Mouse (Mus musculus) cerebral cortex, adult 2 months (tissue): ENCODE data around the gene 1190002N15Rik.

ENCODE experiments used
- WGBS: fragments of 180-500 bp; shearing (Covaris S2); methylation state at CpG from one replicate; pipeline ENCODE4 v1.1.7; 2018; 5-methylcytosine and 5-hydroxymethylcytosine counted together

The 1190002N15Rik gene

DNA sequence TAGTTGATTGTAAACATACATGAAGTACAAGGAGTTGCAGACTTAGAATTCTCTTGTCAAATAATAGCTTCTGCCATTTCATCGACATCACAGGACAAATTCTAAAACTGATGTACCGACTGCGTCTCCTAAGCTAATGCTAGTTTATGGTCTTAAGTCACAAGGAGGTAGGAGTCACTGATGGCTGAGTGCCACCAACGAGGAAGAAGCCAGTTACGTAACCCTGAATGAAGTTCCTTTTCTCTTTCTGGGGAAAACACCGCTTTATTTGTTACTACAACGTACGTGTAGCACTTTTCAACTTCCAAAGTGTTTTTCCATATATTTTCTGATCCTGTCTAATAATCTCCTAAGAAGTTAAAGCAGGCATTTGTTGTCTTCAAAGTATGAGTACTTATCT lies 25.6 kb downstream of the 1190002N15Rik start:
- 72% methylated on average over 8 of the region's 8 CpGs for WGBS

DNA sequence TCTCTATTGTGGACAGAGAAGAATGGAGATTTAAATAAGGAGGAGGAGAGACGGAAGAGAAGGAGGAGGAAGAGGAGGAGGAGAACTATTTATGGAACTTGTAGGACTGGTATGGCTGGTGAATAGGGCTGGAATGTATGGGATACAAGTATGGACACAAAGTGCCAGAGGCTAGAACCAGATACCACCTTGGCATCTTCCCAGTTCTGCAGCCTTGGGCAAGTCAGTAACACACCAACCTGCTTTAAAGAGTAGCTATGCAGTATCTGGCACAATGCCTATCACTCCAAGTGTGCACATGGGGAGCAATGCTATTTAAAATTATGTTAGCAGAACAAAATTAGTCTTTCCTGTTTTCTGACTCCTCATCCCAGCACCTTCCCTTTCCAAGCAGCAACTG lies 30.9 kb downstream of the 1190002N15Rik start:
- WGBS, result 55% methylated on average over 1 of the region's 1 CpGs

DNA sequence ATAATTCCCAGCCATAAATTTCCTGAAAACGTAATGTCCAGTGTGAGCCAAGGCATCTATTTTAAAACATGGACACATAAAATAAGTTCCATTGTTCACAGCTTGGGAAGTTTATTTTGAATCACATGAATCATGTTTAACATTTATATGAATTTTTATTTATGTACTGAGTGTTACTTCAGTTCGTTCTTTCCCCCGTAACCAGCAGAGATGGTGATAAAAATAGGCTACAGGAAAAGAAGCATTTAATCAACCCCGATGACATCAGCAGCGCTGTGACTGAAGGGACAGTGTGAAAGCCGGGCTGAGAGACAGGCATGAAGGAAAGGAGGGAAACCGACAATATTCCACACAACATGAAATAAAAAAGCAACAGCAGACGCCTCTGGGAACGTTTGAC lies 46.4 kb downstream of the 1190002N15Rik start:
- WGBS, result 40% methylated on average over 9 of the region's 9 CpGs

DNA sequence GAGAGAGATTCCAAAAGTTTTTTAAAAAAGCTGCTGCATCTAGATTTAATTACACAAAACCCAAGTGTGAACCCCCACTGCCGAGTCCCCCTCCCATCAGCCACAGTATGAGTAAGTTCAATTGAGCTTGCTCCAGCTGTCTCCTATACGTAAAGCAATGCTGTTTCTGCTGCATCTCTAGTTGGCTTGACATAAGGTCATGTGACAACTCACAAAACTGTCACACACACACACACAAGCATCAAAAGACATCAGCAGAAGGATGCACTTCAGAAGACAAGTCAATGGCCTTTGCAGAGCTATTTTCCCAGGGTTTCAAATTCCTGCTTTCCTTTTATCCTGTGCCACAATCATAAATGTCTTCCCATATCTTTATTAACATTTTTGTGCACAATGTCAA lies 49.9 kb downstream of the 1190002N15Rik start:
- WGBS, result 76% methylated on average over 2 of the region's 2 CpGs

DNA sequence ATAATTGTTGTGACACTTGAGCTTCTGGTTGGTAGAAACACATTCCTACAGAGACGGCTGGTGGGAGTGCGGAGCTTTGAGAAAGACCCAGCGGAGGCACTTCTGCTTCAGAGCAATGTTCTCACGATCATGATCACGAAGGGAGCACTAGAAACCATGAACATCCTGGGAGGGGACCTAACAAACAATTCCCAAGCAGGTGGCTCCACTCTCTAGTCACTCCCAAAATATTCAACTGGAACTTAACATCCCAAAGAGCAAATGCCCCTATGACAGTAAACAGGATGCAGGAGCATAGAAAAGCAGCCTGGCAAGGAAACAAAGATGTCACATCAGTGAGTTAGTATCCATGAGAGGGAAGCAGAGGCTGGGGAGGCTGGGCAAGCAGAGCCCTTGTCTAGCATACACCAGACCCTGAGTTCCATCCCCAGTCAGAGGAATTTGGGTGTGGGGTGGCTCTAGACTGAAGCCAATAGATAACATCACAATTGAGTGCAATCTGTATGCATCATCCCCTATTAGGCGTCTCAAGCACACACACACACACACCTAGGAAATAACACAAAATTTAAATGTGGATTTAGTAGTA lies 54.5 kb downstream of the 1190002N15Rik start:
- WGBS, result 44% methylated on average over 6 of the region's 6 CpGs

DNA sequence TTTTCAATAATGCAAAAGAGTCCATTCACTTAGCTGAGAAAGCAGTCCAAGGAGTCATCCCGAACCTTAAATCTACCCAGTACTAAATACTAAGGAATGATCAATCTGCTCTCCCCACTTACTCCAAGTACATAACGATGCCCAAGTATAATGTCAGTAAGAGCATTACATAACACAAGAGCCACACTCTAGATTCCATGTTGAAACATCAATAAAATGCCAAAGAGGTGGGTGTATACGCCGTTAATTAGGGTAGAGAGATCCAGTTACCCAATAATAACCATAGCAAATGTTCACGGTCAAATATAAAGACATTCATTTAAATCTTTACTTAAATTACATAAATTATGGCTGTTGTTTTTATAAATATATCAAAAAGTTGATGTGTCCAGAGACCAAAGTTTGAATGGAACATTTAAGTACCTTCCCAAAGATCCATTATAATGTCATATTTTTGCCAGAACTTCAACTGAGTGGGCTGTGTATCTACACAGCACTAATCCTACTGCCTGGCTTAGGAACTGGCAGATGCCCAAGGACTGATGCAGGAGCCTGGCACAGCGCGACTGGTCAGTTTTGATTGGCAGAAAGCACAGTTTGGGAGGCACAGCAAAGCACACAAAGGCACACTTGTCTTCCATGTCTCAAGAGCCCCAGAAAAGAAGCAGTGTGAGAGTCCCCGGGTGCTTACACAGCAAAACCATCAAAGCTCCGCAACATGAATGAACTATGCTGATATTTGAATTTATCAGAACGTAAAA lies 55.5 kb downstream of the 1190002N15Rik start:
- WGBS, result 43% methylated on average over 10 of the region's 10 CpGs

DNA sequence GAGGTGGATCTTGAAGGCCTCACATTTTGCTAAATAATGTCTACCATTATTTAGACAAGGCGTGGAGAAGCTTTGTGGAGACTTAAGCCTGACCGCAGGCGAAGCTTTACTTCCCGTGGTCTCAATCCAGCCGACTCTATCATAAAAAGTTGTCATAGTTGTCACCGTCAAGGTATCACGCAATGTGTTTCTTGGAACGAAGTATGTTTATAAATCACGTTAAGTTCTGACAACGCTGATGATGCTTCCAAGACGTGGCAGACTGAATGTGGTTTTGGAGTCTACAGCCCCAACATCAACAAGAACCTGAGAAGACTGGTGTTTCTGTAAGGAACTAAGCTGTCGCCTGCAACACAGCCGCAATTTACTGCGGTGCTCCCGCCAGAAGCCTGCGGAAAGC lies 56.8 kb downstream of the 1190002N15Rik start:
- 93% methylated on average over 16 of the region's 16 CpGs for WGBS

DNA sequence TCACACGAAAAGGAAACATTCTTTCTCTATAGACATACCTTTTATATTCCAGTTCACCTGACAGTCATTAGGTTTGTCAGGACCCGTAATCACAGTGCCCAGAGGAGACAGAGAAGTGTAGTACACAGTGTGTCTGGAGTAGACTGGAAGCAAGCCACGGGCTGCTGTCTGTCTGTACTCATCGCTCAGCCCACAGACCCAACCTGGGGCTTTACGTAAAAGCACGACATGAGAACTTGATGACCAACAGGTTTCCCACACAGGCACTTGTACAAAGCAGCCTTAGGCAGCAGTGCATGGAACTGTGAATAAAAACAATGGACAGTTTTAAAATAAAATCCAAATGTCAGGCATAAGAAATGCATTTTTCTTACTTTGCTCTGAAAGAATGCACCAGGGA lies 58.5 kb downstream of the 1190002N15Rik start:
- 94% methylated on average over 6 of the region's 6 CpGs for WGBS

DNA sequence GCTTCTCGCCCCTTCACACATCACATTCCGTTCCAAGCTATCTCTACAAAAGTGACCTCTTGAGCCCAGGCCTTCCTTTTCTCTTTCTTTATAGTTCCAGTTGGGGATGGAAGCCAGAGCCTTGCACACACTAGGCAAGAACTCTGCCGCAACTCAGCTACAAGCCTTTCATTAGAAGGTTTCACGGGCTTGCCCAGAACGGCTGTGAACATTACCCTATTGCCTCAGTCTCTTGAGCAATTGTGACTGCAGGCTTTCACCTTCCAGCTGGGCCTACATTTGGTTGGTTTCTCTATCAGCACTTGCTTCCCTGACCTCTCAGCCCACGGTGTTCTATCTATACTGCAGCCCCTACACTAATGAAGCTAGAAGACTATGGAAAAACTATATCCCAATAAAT lies 58.9 kb downstream of the 1190002N15Rik start:
- WGBS, result 91% methylated on average over 6 of the region's 6 CpGs

DNA sequence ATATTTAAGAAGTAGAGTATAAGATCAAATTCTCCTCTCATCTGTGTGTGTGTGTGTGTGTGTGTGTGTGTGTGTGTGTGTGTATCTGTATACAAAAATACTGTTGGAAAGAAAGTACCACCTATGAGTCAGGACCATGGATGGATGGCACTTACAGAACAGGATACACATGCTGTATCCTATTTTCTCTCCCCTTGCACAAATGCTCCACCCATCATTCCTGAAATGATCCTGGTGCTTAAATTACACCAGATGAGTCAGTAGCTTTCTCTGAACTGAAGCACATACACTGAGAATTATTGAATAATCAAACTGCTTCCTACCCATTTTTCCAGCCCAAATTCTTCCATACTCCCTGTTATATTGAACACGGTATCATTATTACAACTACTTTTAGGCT lies 61.9 kb downstream of the 1190002N15Rik start:
- 67% methylated on average over 1 of the region's 1 CpGs for WGBS

DNA sequence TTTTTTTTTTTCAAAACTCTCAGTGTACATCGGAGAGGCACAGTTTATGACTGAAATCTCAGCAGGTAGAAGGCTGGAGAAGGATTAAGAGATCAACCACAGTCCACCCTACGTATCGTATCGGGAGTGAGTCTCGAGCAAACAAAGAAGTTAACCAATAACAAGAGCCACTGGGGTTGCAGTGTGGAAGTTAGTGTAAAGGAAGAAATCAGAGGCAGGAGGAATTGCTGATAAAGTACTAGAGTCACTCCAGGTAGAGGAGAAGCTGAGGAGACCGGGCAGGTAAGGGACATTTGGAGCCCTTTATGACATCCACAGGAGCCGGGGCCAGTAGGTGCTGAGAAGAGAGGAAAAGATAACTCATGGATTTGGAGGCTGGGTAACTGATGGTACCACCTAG lies 64.0 kb downstream of the 1190002N15Rik start:
- 91% methylated on average over 7 of the region's 7 CpGs for WGBS

DNA sequence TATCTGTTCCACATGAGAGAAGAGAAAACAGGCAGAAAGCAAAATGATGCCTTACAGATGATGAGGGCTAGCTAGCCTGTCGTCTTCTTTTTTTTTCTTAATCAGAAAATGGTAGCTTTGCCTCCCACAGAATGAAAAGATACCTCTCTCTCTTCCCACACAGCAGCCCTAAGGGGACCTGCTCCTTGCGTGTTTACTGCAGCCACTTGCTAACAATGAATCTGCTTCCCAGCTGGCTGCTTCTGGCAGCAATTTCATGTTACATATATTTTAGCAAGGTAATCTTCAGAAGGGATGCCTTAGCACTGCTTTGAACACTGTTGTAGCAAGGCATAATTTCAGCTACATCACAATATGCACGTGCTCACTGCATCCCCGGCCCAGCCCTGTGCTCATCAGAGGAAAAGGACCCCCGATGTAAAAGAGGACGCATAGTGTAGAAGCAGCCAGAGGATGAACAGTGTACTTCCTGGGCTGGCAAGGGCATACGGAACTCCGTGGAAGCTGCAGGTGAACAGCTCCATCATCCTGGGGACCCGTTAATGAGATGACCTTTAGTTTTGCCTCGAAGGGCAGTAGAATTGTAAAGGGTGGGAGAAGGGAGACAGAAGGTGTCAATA lies 64.8 kb downstream of the 1190002N15Rik start:
- 62% methylated on average over 10 of the region's 10 CpGs for WGBS

DNA sequence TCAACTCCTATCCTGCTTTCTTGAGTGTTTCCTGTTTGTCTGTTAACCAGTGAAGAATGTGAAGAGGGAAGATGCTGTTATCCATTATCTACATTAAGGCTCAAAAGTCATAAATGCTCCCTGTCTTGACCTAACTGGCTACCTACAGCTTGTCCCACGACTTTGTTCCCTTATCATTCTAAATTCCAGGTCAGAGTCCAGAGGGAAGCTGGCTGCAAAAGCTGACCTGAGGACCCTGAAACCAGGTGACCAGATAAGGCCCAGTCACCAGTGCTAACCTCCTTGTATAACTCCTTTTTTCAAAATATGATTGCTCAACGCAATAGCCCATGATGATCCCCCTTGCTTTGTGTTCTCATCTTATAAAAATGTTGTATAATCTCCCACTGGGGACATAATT lies 66.4 kb downstream of the 1190002N15Rik start:
- WGBS, result 82% methylated on average over 2 of the region's 2 CpGs
